Mouse (Mus musculus): ENCODE results near the gene Cntnap5c. TPM values are rescaled to one million over a fixed set of nuclear protein-coding genes. Genes with fewer than 3 reads are reported as not detected.

Gene Cntnap5c
- polyA plus RNA-seq, 1 experiment from 2014 or later, result 3.5 TPM

DNA sequence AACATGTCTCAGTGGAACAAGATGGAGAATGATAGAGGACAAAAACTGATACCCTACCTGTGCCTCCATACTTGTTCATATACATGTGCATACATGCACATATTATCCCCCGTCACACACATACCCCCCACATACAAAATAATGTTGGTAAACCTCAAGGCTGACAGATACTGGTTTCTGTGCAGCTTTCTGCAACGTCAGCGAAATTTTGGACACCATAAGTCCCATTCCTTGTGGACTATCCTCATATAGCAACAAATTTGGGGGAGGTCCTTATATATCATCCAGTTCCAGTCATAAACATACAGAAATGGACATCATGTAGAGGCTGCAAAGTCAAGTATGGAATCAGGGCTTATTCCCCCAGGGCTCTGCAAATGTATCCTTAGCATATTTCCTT lies 338.5 kb downstream of the Cntnap5c start:
- Histone ChIP-seq H3K36me3 (ENCODE audit: control insufficient read depth, insufficient read depth, low read length) (no peaks in the 10 kb centered on the region), H3K27ac (ENCODE audit: low read length) (no peak overlapping the region), H3K4me2 (ENCODE audit: low read length) (no peak overlapping the region), H3K9ac (ENCODE audit: low read depth, low read length) (no peak overlapping the region), H3K4me1 (ENCODE audit: control insufficient read depth, insufficient read depth, low read length) (no peaks in the 10 kb centered on the region), H3K27me3 (ENCODE audit: control insufficient read depth, insufficient read depth, low read depth, low read length) (no peaks in the 10 kb centered on the region), H3K9me3 (replicated peaks; ENCODE audit: control insufficient read depth, low read length, poor library complexity, severe bottlenecking) (no peaks in the 10 kb centered on the region), H3K4me3 (ENCODE audit: low read depth, low read length) (no peak overlapping the region)
- WGBS, result 94% methylated on average over 3 of the region's 3 CpGs
- no peak for ATAC-seq

DNA sequence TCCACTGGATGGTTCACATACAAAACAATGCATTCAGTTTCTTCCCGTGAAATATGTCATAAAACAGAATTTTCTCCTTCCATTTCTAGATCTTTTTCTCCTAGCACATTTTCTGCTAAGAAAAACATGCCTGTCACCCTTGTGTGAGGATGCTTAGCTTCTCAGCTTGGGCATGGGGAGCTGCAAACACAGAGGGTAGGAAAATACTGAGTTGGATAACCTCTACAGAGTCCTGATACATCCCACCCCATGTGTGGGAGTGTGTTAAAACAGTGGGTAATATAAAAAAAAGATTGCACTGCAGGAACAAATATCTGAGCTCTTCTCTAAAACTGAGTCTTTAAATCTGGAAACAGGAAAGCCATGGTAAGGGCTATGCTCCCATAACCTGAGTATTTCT lies 339.0 kb downstream of the Cntnap5c start:
- no peaks in the 10 kb centered on the region for H3K36me3 ChIP-seq (ENCODE audit: control insufficient read depth, insufficient read depth, low read length)
- no peak for ATAC-seq
- no peak overlapping the region for H3K9ac ChIP-seq (ENCODE audit: low read depth, low read length)
- H3K4me3 ChIP-seq (ENCODE audit: low read depth, low read length), result no peak overlapping the region
- H3K4me1 ChIP-seq (ENCODE audit: control insufficient read depth, insufficient read depth, low read length), result no peaks in the 10 kb centered on the region
- no peak overlapping the region for H3K27ac ChIP-seq (ENCODE audit: low read length)
- H3K27me3 ChIP-seq (ENCODE audit: control insufficient read depth, insufficient read depth, low read depth, low read length), result no peaks in the 10 kb centered on the region
- no peaks in the 10 kb centered on the region for H3K9me3 ChIP-seq (replicated peaks; ENCODE audit: control insufficient read depth, low read length, poor library complexity, severe bottlenecking)
- no peak overlapping the region for H3K4me2 ChIP-seq (ENCODE audit: low read length)
- 75% methylated on average over 1 of the region's 1 CpGs for WGBS

DNA sequence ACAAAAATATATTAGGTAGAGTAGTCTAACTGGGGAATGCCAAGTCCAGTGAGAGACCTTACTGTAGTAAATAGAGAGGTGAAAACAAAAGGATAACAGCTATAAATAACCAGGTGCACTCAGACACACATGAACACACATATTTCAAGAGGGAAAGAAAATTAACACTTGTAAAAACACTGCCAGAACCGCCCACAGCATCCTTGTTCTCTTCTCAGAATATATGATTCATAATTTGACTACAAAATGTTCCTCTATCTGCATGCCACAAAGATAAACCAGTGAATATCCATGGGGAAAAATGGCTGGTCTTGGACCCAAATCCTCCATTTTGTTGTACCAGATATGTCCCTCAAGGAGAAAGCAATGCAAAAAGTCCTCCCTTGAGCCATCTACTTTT lies 417.8 kb downstream of the Cntnap5c start:
- 84% methylated on average over 1 of the region's 1 CpGs for WGBS
- H3K9me3 ChIP-seq (replicated peaks; ENCODE audit: control insufficient read depth, low read length, poor library complexity, severe bottlenecking), result no peaks in the 10 kb centered on the region
- H3K27me3 ChIP-seq (ENCODE audit: control insufficient read depth, insufficient read depth, low read depth, low read length), result no peaks in the 10 kb centered on the region
- H3K4me3 ChIP-seq (ENCODE audit: low read depth, low read length), result no peak overlapping the region
- no peak for ATAC-seq
- H3K27ac ChIP-seq (ENCODE audit: low read length), result no peak overlapping the region
- no peaks in the 10 kb centered on the region for H3K4me1 ChIP-seq (ENCODE audit: control insufficient read depth, insufficient read depth, low read length)
- H3K4me2 ChIP-seq (ENCODE audit: low read length), result no peak overlapping the region
- H3K9ac ChIP-seq (ENCODE audit: low read depth, low read length), result no peak overlapping the region
- H3K36me3 ChIP-seq (ENCODE audit: control insufficient read depth, insufficient read depth, low read length), result no peaks in the 10 kb centered on the region

DNA sequence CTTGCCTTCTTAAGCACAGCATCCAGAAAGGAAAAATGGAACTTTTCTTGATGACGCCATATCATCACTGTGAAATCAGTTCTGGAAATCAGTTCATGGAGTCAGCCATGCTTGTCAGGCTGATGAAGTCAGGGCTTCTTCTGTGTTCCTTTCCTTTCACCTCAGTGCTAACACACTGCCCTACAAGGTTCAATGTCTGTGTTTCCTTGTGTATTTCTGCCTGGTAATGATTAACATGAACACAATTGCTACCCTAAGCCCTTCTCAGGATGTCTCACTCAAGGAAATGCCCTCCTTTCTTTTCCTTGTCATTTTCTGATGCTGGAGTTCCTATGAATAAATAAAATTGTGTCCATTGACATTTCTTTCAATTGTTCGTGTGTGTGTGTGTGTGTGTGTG lies 431.8 kb downstream of the Cntnap5c start:
- 99% methylated on average over 2 of the region's 2 CpGs for WGBS
- no peaks in the 10 kb centered on the region for H3K4me1 ChIP-seq (ENCODE audit: control insufficient read depth, insufficient read depth, low read length)

DNA sequence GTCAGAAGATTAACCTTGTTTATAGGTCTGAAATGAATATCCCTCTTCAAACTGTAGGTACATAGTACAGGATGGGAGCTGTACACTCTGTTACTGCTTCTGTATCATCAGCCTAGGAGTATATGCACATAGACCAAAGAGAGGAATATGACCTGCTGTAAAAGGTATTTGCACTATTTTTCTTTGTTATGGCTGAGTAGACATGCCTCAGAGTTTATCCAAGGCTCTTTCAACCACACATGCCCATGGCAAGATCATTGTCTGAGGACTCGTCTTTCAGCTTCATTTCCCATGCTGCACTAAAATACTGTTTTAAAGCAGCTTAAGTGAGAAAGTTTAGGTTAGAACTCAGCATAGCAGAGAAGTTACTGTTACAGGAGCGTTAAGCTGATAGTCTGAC lies 498.7 kb downstream of the Cntnap5c start:
- H3K4me1 ChIP-seq (ENCODE audit: control insufficient read depth, insufficient read depth, low read length), result no peaks in the 10 kb centered on the region
- no peaks in the 10 kb centered on the region for H3K9me3 ChIP-seq (replicated peaks; ENCODE audit: control insufficient read depth, low read length, poor library complexity, severe bottlenecking)
- no peak for ATAC-seq
- H3K4me2 ChIP-seq (ENCODE audit: low read length), result no peak overlapping the region
- no peaks in the 10 kb centered on the region for H3K36me3 ChIP-seq (ENCODE audit: control insufficient read depth, insufficient read depth, low read length)
- no peak overlapping the region for H3K9ac ChIP-seq (ENCODE audit: low read depth, low read length)
- WGBS, result 79% methylated on average over 2 of the region's 2 CpGs
- H3K27me3 ChIP-seq (ENCODE audit: control insufficient read depth, insufficient read depth, low read depth, low read length), result no peaks in the 10 kb centered on the region
- no peak overlapping the region for H3K4me3 ChIP-seq (ENCODE audit: low read depth, low read length)
- H3K27ac ChIP-seq (ENCODE audit: low read length), result no peak overlapping the region

More for the DNA sequence above, 431.8 kb downstream of the Cntnap5c start:
- Histone ChIP-seq H3K36me3 (ENCODE audit: control insufficient read depth, insufficient read depth, low read length) (no peaks in the 10 kb centered on the region), H3K9me3 (replicated peaks; ENCODE audit: control insufficient read depth, low read length, poor library complexity, severe bottlenecking) (no peaks in the 10 kb centered on the region), H3K4me2 (ENCODE audit: low read length) (no peak overlapping the region), H3K27me3 (ENCODE audit: control insufficient read depth, insufficient read depth, low read depth, low read length) (no peaks in the 10 kb centered on the region), H3K4me3 (ENCODE audit: low read depth, low read length) (no peak overlapping the region), H3K27ac (ENCODE audit: low read length) (no peak overlapping the region), H3K9ac (ENCODE audit: low read depth, low read length) (no peak overlapping the region)
- no peak for ATAC-seq

DNA sequence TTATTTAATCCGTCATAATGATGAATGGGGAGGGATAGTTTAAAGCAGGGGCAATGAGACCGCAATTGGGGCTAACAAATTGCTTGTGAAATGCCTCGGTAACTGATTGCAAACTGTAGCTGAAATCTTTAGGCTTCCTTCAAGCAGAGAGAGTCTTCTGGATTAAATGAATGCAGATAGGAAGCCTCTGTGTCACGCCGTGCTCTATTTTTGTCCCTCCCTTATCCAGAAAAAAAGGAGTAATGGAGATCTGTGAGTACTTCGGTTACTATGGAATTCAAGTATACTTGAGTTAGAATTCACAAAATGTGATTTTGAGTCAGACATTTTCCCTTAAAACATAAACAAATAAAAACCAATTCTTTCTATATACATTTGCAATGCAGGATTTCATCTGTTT lies 581.9 kb downstream of the Cntnap5c start:
- Histone ChIP-seq H3K4me1 (ENCODE audit: control insufficient read depth, insufficient read depth, low read length) (no peaks in the 10 kb centered on the region), H3K27ac (ENCODE audit: low read length) (no peak overlapping the region), H3K36me3 (ENCODE audit: control insufficient read depth, insufficient read depth, low read length) (no peaks in the 10 kb centered on the region), H3K4me3 (ENCODE audit: low read depth, low read length) (no peak overlapping the region), H3K9me3 (replicated peaks; ENCODE audit: control insufficient read depth, low read length, poor library complexity, severe bottlenecking) (no peaks in the 10 kb centered on the region), H3K27me3 (ENCODE audit: control insufficient read depth, insufficient read depth, low read depth, low read length) (no peaks in the 10 kb centered on the region), H3K4me2 (ENCODE audit: low read length) (no peak overlapping the region), H3K9ac (ENCODE audit: low read depth, low read length) (no peak overlapping the region)
- ATAC-seq, result no peak
- WGBS, result 81% methylated on average over 6 of the region's 6 CpGs

DNA sequence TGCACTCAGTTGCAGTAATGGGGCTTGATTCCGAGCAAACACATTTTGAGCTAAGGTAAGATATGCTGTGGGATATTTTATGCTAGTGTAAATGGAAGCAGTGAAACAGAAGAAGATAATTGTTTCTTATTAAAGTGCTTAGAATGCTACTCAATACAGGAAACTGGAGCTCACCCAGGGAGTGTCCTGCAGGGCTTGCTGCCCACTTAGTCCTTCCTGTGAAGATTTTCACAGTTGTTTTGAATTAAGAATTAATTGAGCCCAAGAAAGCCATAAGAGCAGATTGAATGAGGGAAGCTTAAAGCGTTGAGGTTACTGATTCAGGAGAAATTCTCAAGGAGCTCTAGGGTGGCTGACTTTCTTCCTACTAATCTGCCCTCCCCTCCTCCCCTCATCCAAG lies 586.9 kb downstream of the Cntnap5c start:
- 44% methylated on average over 2 of the region's 2 CpGs for WGBS
- Histone ChIP-seq H3K4me1 (ENCODE audit: control insufficient read depth, insufficient read depth, low read length) (no peaks in the 10 kb centered on the region), H3K27ac (ENCODE audit: low read length) (no peak overlapping the region), H3K9me3 (replicated peaks; ENCODE audit: control insufficient read depth, low read length, poor library complexity, severe bottlenecking) (no peaks in the 10 kb centered on the region), H3K36me3 (ENCODE audit: control insufficient read depth, insufficient read depth, low read length) (no peaks in the 10 kb centered on the region), H3K4me3 (ENCODE audit: low read depth, low read length) (no peak overlapping the region), H3K4me2 (ENCODE audit: low read length) (no peak overlapping the region), H3K27me3 (ENCODE audit: control insufficient read depth, insufficient read depth, low read depth, low read length) (no peaks in the 10 kb centered on the region), H3K9ac (ENCODE audit: low read depth, low read length) (no peak overlapping the region)
- ATAC-seq, result no peak

DNA sequence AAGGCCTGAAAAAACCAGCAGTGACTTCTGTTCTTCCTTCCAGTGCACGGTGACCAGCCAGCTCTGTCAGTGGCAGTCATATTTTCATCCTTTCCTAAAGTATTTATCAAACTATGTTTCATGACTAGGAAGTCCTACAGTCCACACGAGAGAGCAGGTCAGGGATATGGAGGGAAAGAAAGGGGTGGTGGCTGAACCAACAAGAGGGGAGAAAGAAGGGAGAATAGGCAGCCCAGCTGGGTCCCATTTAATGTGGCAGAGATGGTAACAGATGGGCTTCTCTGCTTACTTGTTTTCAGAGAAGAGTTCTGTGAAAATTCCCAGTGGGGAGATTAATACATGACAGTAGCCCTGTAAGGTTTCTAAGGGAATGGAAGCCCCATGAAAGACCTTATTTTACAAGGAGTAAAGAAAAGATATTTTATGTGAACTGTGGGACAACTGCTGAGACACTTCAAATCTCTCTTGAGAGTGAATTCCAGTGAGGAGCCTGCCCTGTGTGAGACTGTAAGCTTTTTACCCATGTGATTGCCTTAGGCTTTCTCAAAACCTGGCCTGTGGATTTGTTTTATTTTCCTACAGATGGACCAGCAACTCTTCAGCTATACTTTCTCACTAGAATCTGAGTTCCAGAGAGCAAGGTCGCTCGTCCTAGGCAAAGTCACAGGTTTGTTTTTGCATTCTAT lies 594.4 kb downstream of the Cntnap5c start:
- Histone ChIP-seq H3K36me3 (ENCODE audit: control insufficient read depth, insufficient read depth, low read length) (no peaks in the 10 kb centered on the region), H3K4me1 (ENCODE audit: control insufficient read depth, insufficient read depth, low read length) (no peaks in the 10 kb centered on the region), H3K9ac (ENCODE audit: low read depth, low read length) (no peak overlapping the region), H3K4me3 (ENCODE audit: low read depth, low read length) (no peak overlapping the region), H3K27me3 (ENCODE audit: control insufficient read depth, insufficient read depth, low read depth, low read length) (no peaks in the 10 kb centered on the region), H3K9me3 (replicated peaks; ENCODE audit: control insufficient read depth, low read length, poor library complexity, severe bottlenecking) (no peaks in the 10 kb centered on the region), H3K4me2 (ENCODE audit: low read length) (no peak overlapping the region), H3K27ac (ENCODE audit: low read length) (no peak overlapping the region)
- WGBS, result 74% methylated on average over 4 of the region's 4 CpGs
- ATAC-seq, result no peak

DNA sequence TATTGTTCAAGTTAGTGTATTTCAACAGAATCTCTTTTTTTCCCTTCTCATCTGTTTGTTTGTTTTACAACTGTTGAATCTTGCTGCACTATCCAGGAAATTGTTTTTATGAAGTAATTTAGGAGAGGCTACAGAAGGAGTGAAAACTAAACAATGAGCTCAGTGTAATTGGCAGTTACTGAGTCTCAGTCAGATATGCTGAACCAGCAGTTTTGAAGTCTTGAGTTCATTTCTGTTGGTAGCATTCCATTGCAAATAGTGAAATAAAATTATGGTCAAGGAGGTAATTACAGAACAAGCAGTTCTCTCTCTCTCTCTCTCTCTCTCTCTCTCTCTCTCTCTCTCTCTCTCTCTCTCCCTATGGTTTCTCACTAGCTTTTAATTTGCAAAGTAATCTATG lies 600.7 kb downstream of the Cntnap5c start:
- Histone ChIP-seq H3K27me3 (ENCODE audit: control insufficient read depth, insufficient read depth, low read depth, low read length) (no peaks in the 10 kb centered on the region), H3K9ac (ENCODE audit: low read depth, low read length) (no peak overlapping the region), H3K9me3 (replicated peaks; ENCODE audit: control insufficient read depth, low read length, poor library complexity, severe bottlenecking) (no peaks in the 10 kb centered on the region), H3K27ac (ENCODE audit: low read length) (no peak overlapping the region), H3K36me3 (ENCODE audit: control insufficient read depth, insufficient read depth, low read length) (no peaks in the 10 kb centered on the region), H3K4me2 (ENCODE audit: low read length) (no peak overlapping the region), H3K4me1 (ENCODE audit: control insufficient read depth, insufficient read depth, low read length) (no peaks in the 10 kb centered on the region), H3K4me3 (ENCODE audit: low read depth, low read length) (no peak overlapping the region)
- no peak for ATAC-seq
